Mouse (Mus musculus): ENCODE data around the gene Cryaa.
A peak's percentile ranks its signal among the peaks of the same experiment; 100 is the strongest.
"Not testable (repeated sequence)": the region's sequence is repeated elsewhere in the genome, so short reads cannot be mapped to it uniquely, and the experiment has no call there.

Gene Cryaa

DNA sequence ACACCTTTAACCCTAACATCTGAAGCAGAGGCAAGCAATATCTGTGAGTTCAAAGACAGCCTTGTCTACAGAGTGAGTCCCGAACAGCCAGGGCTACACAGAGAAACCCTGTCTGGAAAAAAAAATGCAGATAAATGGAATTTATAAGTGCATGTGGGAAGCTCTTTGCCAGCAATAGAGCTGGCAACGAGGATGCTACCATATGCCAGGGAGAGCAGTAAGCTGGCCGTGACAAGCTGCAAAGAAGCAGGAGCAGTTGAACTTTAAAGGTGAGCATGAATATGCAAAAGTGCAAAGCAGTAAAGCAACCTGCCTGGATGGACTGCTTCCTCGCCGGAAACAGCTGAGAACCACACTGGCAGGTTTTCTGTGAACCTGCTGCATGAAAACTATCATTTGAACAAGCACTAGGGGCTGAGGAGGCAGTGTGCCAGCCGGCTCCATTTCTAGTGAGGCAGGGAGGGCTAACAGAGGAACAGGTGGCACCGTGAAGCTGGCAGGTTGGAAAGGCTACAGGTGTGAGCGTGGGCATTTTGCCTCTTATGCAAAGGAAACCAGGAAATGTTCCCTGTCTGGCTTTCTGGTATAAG is 16.9 kb upstream of the Cryaa start:
- no peak for DNase-seq (ENCODE audit: low spot score)

DNA sequence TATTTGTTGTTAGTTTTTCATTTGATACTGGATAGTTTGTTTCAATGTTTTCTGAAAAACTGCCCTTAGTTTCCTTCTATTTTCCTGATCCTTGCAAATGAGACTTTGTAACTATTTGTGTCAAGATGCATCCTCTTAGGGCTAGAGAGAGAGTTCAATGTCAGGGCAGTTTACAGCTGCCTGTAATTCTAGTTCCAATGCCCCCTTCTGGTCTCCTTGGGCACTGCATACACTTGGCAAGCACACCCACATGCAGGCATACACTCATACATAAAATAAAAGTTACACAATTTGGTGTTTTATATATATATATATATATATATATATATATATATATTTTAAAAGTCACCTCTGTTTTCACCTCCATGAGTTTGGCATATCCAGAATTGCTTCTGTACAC is 14.8 kb upstream of the Cryaa start:
- no peak for DNase-seq (ENCODE audit: low spot score)

DNA sequence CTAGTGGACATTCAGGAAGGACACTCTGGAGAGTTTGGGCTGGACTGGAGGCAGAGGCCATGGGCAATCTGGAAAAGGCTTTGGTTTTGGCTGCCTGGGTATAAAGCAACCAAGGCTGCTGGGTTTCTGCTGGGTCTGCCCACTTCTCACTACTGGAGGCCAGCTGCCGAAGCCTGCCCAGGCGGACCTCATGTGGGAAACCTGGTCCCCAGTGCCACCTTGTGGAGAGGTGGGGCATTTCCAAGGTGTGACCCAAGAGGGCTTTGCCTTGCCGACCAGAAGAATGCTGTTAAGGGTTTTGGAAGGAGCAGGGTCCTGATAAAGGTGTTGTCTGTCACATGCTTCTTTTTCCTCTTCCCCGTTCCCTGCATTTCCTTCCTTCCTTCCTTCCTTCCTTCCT is 12.8 kb upstream of the Cryaa start:
- DNase-seq (ENCODE audit: low spot score), result peak; percentile 69

DNA sequence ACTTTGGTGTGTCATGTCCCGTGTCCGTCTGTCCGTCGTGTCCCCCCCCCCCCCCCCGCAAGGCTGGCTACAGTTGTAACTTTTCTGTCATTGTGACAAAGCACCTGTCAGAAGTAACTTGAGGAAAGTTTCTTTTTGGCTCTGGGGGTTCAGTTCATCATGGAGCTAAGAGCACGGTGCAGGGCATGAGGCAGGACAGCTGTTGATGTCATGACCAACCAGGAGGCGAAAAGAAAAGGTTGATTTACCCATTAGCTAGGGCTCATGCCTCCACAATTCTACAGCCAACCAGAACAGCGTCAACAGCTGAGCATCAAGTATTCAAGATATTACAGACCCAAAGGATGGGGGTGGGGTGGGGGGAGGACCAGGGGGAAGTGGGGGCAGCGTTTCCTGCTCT is 9.3 kb upstream of the Cryaa start:
- no peak for DNase-seq (ENCODE audit: low spot score)

DNA sequence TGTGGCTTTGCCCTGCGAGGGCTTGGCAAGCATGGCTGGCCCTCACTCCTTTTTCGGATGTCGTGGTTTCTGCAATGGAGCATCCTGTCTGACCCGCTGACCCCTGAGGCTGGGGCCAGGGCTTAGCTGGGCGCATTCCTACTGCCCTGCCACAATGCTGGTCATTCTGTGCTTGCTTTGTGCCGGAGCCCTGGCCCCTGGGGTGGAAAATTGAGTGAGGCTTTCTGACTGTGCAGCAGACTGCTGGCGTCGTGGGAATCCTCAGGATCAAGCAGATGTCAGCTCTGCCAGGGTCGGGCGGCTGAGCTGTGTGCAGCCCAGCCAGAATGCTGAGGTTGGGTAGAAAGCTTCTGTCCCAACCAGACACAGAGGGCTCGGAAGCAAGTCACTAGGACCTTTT is 7.4 kb upstream of the Cryaa start:
- DNase-seq (ENCODE audit: low spot score), result no peak

DNA sequence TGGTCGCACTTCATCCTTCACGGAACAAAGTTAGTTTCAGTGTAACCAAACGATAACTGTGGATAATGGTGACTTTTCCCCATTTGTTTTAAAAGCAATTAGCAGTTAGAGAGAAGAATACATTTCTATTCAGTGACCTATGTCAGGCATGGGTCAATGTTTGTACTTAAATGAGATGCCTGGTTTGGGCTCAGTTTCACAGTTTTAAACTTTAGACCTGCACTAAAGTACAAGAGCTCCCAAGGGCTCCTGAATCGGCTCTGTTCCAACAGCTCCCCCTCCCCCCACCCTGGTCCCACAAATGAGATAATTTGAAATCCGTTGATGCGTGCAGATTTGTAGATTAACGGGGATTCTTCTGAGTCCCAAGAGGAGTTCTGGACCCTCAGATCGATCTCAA is 5.9 kb upstream of the Cryaa start:
- no peak for DNase-seq (ENCODE audit: low spot score)

DNA sequence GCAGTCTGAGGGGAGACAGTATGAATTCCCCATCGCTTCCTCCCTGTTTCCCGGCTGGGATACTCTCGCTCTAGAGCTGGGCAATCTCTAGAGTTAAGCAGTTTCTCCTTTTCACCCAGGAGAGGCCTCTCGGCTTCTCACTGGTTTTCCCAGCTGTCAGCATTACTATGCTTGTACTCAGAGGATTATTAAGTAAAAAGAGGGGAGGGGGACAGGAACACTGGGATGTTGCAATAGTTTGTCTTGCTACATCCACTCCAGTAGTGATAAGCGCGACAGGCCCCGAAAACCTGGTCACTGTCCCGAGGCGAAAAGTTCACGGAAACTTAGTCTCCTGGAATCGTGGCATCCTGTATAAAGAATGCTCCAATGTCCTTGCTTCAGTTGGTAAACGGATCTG is 5.3 kb upstream of the Cryaa start:
- DNase-seq (ENCODE audit: low spot score), result no peak

DNA sequence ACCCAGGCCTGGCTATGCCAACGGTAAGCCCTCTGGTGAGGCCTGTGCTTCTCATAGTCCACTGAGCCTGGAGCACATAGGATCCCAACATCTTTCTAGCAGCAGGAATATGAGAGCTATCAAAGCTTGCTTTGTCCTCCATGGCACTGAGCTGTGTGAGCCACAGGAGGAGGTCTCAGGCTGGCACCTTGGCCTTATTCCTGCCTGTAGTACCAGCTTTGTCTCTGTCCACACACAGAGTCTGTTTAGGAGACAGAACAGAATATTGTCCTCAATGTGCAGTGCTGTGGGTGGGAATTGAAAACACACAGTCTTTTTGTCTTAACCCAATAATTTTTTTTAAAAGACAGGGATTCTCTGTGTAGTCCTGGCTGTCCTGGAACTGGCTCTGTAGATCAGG is 3.2 kb upstream of the Cryaa start:
- DNase-seq (ENCODE audit: low spot score), result no peak

DNA sequence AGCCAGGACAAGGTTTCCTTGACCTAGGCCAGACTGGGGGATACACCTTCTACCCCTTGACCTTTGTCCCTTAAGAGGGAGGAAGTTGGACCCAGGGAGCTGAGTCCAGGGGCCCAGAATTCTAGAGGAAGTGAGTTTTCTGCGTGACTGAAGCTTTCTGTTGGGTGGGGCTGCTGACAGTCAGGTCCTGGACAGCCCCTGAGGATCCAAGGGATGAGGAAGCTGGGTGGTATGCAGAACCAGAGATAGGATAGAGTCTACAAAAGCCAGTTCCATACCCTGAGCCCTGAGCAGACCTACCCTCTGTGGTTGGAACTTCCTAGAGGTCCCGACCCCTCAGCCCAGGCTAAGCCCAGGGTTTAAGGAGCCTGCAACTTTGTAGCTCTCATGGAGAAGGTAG is 2.8 kb downstream of the Cryaa start:
- no peak for DNase-seq (ENCODE audit: low spot score)

DNA sequence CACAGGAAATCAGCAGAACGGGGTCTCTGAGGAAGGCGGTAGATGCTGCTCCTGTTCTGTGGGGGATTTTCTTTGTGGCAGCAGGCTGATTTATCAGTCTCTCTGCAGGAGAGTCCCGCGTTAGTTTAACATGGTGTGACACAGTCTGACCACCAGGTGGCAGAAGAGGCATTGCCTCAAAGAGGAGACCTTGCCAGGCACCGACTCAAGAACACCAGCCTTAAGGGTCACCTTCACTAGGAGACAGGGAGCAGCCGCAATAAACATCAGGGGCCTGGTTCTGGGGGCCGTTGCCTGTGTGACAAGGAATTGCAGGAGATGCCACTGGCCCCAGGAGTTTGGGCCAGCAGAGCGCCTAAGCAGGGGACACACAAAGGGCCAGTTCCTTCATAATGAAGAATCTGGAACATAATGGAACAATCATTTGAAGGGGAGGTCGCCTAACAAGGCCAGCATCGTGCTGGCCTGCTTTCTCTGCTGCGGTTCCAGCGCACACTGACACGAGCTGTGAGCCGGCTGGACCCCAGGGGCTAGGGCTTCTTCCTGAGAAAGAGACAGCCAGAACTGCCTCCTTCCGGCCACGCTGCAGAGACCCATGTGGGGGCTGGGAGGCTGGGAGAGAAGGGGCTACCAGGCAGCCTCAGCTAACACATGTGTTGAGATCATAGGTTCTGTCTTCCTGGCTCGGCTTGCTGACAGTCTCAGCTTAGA is 8.1 kb downstream of the Cryaa start:
- DNase-seq (ENCODE audit: low spot score), result peak; percentile 68

DNA sequence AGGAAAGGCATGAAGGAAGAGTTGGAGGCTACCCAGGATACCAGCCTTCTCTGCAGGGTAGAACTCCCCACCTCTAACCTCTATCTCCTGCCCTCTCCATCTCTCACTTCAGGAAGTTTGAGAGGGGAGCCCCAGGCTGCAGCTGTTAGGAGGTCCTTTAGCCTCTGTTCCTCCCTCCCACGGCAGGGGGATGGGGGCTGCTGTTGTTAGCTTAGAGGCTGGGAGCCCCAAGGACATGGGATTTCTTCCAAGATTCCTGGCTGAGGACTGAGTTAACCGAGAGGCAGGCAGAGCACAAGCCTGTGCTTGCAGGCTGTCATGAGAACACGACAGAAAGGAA is 8.6 kb downstream of the Cryaa start:
- DNase-seq (ENCODE audit: low spot score), result no peak

DNA sequence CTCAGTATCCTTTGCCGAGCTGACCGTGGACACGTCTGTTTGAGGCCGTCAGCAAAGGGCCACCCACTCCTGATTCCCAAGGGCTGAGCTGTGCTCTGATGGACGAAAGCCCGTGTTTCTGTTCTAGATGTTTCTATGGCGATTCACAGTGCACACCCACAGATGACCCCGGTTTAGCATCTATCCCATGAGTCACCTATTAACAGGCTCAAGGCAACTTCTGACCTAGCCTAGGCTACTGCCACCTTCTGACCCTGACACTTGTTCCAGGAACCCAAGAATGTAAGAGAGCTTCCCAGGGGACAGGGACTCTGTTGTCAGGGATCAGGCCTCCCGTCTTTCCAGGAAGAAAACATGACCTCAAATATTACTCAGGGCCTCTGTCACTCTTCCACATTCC is 10.5 kb downstream of the Cryaa start:
- DNase-seq (ENCODE audit: low spot score), result no peak

DNA sequence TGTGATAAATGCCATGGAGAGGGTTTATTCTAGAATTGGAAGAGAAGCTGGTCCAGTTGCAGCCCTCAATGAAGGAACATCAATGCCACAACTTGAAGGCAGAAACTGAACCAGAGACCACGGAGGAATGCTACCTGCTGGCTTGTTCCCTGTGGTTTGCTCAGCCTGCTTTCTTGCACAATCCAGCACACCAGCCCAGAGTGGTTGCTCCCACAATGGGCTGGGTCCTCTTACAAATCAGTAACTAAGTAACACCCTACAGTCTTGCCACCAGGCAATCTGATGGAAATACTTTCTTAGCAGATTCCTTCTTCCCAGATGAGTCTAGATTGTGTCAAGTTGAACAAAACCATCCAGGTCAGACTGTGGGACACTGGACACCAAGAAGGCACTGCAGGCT is 12.0 kb downstream of the Cryaa start:
- DNase-seq (ENCODE audit: low spot score), result no peak

DNA sequence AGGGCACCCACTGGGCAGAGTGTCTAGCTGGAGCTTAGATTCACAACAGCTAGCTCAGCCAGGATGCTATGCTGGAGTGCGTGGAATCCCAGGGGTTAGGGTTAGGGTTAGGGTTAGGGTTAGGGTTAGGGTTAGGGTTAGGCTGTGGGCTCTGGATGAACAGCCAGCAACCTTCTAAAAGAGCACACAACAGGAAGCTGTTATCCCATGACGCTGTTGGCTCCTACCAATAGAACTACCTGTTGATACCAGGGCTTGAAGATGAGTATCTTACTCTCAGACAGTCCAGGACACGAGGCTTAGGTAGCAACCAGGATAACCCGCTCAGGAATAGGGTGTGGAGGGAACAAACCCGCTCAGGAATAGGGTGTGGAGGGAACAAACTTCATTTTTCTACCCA is 15.3 kb downstream of the Cryaa start:
- DNase-seq (ENCODE audit: low spot score), result no peak

DNA sequence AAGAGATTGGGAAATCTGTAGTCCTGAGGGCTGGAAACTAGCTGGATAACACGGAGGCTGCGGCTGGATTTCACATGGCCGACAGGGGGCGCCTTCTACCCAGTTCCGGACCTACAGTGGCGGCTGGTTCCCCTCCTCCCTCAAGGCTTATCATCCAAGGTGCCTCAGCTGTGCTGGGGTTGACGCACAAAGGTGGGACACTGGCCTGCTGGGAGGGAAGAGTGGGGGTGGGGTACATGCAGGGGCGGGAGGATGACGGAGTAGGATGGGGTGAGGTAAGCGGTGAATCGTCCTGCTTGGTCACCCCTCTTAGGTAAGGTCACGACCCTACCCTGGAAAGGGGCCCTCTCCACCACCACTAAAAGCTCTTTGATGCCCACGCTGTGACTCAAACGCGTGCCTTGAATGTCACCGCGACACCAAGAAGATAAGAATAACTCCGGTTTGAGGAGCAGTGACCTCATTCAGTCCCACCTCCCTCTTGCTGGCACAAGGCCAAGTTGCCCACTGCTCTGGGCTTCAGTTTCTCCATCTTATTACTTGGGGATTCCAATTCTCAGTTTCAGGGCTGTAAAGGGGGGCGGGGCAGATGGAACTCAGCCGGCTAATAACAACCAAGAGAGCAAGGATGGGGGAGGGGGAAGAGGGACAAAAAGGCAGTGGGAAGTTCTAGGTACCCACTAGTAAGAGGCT is 15.9 kb downstream of the Cryaa start:
- peak; percentile 50 for DNase-seq (ENCODE audit: low spot score)

DNA sequence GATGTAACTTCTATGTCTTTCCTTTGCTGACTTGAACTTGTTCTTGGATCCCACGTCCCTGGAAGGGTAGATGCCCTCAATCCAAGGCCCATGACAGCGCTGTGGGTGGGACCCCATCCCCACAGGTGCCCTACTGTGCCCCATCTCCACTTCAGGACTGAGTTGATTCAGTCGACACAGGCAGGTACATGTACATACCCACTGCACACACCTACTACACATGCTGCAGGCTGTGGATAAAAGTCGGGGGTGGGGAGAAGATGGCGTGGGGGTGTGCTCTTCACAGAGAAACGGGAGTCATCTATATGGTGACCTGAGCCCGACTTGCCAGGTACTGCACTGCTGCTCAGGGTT is 16.4 kb downstream of the Cryaa start:
- DNase-seq (ENCODE audit: low spot score), result no peak

DNA sequence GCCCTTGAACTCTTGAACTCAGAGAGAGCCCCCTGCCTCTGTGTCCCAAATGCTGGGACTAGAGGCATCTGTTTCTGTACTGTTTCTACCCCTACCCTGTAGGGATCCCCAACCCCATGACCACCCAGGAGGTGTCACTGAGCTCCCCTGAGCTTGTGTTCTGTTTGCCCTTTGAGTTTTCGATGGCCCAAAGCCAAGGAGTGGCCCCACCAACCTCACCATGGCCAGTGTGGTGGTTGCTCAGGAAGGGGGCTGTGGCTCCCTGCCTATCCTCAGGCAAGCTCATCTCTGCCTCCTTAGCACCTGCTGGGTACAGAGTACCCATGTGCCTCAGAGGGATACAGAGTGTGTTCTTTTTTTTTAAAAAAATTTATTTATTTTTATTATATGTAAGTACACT is 17.3 kb downstream of the Cryaa start:
- DNase-seq (ENCODE audit: low spot score), result no peak

DNA sequence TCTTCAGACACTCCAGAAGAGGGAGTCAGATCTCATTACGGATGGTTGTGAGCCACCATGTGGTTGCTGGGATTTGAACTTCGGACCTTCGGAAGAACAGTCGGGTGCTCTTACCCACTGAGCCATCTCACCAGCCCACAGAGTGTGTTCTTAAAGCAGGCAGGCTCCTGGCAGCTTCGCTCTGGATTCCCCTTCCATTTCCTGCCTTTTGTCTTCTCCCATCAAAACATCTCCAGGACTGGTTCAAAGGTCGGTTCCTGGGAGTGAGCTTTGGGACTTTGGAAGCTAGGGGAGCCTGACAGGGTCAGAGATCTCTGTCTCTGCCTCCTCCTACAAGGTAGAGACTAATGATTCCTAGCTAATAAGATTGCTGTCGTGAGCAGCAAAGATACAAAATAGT is 17.7 kb downstream of the Cryaa start:
- DNase-seq (ENCODE audit: low spot score), result not testable (repeated sequence)

DNA sequence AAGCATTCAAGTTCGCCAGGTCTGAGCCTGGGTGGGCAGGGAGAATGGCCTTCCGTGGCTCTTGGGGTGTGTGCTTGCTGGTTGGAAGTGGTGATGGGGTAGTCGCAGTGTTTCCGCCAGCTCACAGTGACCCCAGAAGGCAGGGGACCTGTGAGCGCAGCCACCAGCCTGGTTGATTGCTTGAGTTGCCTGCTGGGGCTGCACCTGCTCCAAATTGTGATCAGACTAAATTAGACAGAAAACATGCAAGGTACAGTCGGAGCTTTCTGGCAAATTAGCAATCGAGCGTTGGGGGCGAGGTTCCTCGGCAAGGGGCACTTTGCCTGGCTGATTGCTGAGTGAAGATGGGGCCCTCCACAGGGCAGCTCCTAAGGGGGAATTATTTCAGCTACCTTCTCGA is 20.7 kb downstream of the Cryaa start:
- DNase-seq (ENCODE audit: low spot score), result no peak

DNA sequence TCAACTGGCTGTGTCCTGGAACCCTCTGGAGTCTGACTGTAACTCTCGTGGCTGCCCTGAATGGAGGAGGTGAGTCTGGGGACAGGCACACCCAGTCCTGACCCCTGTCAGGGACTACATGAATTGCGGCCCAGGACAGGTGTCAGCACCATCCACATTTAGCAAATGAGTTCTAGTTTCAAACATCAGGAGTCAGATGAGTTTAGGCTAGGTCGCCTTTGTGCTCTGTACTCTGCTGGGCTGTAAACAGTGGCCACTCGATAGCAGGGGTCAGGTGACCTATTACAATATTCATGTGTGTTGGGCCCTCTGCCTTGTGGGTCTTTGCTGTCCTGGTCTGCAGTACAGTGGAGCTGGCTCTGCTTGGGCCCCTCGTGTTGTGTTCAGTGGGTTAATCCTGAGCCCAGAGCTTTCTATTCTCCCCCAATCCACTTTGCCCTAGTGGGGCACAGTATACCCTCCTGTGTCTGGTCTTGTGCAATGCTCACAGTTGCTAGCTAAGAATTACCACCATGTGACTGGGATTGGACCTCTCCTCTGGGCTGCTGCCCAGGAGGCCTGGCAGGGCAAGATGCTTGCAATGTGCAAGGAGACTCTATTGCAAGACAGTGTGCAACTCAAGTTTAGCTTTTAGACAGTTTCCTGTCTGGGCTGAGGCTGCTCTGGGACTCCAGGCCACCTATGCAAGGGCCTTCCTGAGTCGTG is 25.8 kb downstream of the Cryaa start:
- DNase-seq (ENCODE audit: low spot score), result no peak

DNA sequence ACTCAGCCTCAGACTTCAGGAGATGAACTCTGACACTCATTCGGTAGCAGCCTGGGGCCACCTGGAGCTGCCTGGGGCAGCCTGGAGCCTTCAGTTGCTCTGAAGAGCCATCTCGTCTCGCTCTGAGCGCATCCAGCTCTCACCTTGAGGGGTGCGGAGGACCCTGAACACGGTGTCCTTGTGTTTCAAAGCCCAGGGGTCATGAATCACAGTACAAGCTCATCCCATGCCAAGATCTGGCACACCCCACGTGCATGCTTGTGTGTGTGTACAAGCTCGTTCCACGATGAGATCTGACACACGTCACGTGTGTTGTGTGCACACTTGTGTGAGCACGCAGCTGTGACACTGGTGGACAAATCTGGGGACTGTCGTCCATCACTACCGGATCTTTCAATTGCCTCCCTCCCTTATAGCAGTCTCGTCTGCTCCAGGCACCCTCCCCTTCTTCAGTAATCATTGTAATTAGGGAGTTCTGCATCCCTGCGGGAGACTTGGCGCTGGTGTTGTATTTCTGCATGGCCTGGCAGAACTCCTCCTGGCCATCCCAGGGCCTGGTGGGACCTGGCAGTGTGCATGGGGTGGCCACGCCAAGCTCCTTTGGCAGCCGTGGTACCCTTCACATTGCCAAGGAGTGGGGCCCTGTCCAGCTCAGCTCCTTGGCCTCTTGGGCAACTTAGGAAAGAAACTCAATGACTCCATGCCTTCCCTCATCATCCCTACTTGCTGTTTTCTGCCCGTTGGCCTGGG is 27.8 kb downstream of the Cryaa start:
- no peak for DNase-seq (ENCODE audit: low spot score)

DNA sequence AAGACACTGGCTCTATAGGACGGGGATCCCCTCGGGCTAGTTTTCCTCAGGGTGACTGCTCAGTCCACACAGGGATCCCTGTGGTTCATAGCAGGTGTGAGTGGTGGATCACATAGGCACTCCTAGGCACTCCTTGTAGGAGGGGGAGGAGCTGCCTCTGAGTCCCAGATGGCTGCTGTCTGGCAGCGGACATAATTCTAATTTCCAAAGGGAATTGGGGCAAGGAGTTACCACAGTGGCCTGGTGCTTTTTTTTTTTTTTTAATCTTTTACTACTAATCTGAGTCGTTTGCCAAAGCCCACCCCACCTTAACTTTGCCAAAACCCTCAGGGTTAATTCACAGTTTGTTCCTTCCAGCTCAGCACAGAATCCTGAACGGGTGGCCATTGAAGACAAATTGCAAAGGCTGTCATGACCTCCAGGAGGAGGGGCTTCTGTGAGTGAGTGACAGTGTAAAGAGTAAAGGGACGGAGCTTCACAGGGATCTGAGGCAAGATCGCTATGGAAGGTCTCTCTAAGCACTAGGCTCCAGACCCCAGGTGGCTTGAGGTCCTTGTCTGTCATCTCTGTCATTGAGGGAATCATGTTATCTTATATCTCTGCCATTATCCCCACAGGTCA is 31.6 kb downstream of the Cryaa start:
- DNase-seq (ENCODE audit: low spot score), result no peak

All from c-Kit-positive CD71-positive TER-119-positive erythroid progenitor cells, embryonic 14.5 days (primary cell).